Mouse (Mus musculus) testis, adult 2 months (tissue): ENCODE measurements around the gene Tenm4. TPM values are rescaled to one million over a fixed set of nuclear protein-coding genes. Genes with fewer than 3 reads are reported as not detected.

ENCODE experiments used
- H3K27ac ChIP-seq: fragments of 200-500 bp; 2 replicates; pipeline ENCODE4 v1.5.1; 2012; ENCODE audit warnings: low read depth, low read length; ENCODE audit not compliant: control insufficient read depth, insufficient read depth
- H3K27me3 ChIP-seq: fragments of 200-500 bp; 2 replicates; pipeline ENCODE4 v1.6.1; 2012; ENCODE audit warnings: mild to moderate bottlenecking, low read length, moderate library complexity; ENCODE audit not compliant: control insufficient read depth, insufficient read depth
- H3K36me3 ChIP-seq: fragments of 200-500 bp; 2 replicates; pipeline ENCODE4 v1.6.1; 2012; ENCODE audit warnings: mild to moderate bottlenecking, low read length; ENCODE audit not compliant: control insufficient read depth, insufficient read depth
- H3K4me1 ChIP-seq: fragments of 200-500 bp; 2 replicates; pipeline ENCODE4 v1.6.1; 2012; ENCODE audit warnings: low read length; ENCODE audit not compliant: control insufficient read depth, insufficient read depth
- H3K4me3 ChIP-seq: fragments of 200-500 bp; 2 replicates; pipeline ENCODE4 v1.5.1; 2012; ENCODE audit warnings: low read depth, mild to moderate bottlenecking, low read length, moderate library complexity, mixed read lengths; ENCODE audit not compliant: control insufficient read depth
- CTCF ChIP-seq: fragments of 200-500 bp; IDR thresholded peaks from 2 replicates; pipeline ENCODE4 v1.5.1; 2012; ENCODE audit warnings: low read depth, mild to moderate bottlenecking, inconsistent platforms, low read length, moderate library complexity; ENCODE audit not compliant: control insufficient read depth, insufficient read depth, insufficient replicate concordance
- POLR2A ChIP-seq: fragments of 200-500 bp; IDR thresholded peaks from 2 replicates; pipeline ENCODE4 v1.6.1; 2012; ENCODE audit warnings: low read depth, mild to moderate bottlenecking, inconsistent platforms, low read length, moderate library complexity; ENCODE audit not compliant: control insufficient read depth
- polyA plus RNA-seq: library from polyadenylated mRNA; depleted of rRNA; stranded (reverse); fragments of >200 nt; gene quantifications from 2 replicates; pipeline ENCODE4 v1.2.3, GENCODE M21; 2012

Gene Tenm4
- polyA plus RNA-seq, 1 experiment, result 2.3 TPM

GRCm38 (mm10) chr7:96880221-96880944 is 709.3 kb downstream of the Tenm4 start:
- Histone ChIP-seq H3K27ac (no peak overlapping the region), H3K27me3 (no peaks in the 10 kb centered on the region)
- TF ChIP-seq CTCF, result no peak
- no peak for TF ChIP-seq POLR2A

GRCm38 (mm10) chr7:96883297-96883696 is 712.3 kb downstream of the Tenm4 start:
- Histone ChIP-seq H3K4me3 (no peak overlapping the region), H3K27ac (no peak overlapping the region), H3K4me1 (no peaks in the 10 kb centered on the region), H3K36me3 (no peaks in the 10 kb centered on the region), H3K27me3 (no peaks in the 10 kb centered on the region)
- TF ChIP-seq POLR2A (no peak), CTCF (no peak)

More at GRCm38 (mm10) chr7:96880221-96880944, 709.3 kb downstream of the Tenm4 start:
- H3K4me1 ChIP-seq, result no peaks in the 10 kb centered on the region
- no peaks in the 10 kb centered on the region for H3K36me3 ChIP-seq
- H3K4me3 ChIP-seq, result no peak overlapping the region

GRCm38 (mm10) chr7:96887088-96887654 is 716.1 kb downstream of the Tenm4 start:
- no peaks in the 10 kb centered on the region for H3K4me1 ChIP-seq
- no peak for TF ChIP-seq POLR2A
- TF ChIP-seq CTCF, result no peak
- no peaks in the 10 kb centered on the region for H3K27me3 ChIP-seq
- no peak overlapping the region for H3K4me3 ChIP-seq
- no peak overlapping the region for H3K27ac ChIP-seq
- no peaks in the 10 kb centered on the region for H3K36me3 ChIP-seq

- no peak for TF ChIP-seq CTCF
- no peak for TF ChIP-seq POLR2A
- Histone ChIP-seq H3K27ac (no peak overlapping the region), H3K36me3 (no peaks in the 10 kb centered on the region)
Observed at GRCm38 (mm10) chr7:96889061-96890034, 718.3 kb downstream of the Tenm4 start.

GRCm38 (mm10) chr7:96890035-96890621 is 719.1 kb downstream of the Tenm4 start:
- Histone ChIP-seq H3K36me3 (no peaks in the 10 kb centered on the region), H3K4me3 (no peak overlapping the region), H3K27me3 (no peaks in the 10 kb centered on the region), H3K4me1 (no peaks in the 10 kb centered on the region), H3K27ac (no peak overlapping the region)
- TF ChIP-seq CTCF (no peak), POLR2A (no peak)

More at GRCm38 (mm10) chr7:96889061-96890034, 718.3 kb downstream of the Tenm4 start:
- no peaks in the 10 kb centered on the region for H3K27me3 ChIP-seq
- H3K4me1 ChIP-seq, result no peaks in the 10 kb centered on the region
- no peak overlapping the region for H3K4me3 ChIP-seq

- H3K27me3 ChIP-seq, result no peaks in the 10 kb centered on the region
- no peak overlapping the region for H3K27ac ChIP-seq
- no peak overlapping the region for H3K4me3 ChIP-seq
- H3K36me3 ChIP-seq, result no peaks in the 10 kb centered on the region
- H3K4me1 ChIP-seq, result no peaks in the 10 kb centered on the region
- no peak for TF ChIP-seq POLR2A
- TF ChIP-seq CTCF, result no peak
Observed at GRCm38 (mm10) chr7:96890987-96891386, 719.9 kb downstream of the Tenm4 start.
